Mouse (Mus musculus) olfactory bulb, adult 2 months (tissue): ENCODE data around the gene Fam81a.

Source experiments
- CTCF ChIP-seq: fragments of 200-500 bp; IDR thresholded peaks from 2 replicates; pipeline ENCODE4 v1.5.1; 2012; ENCODE audit warnings: low read depth, mild to moderate bottlenecking, low read length, moderate library complexity; ENCODE audit not compliant: insufficient read depth
- POLR2A ChIP-seq: fragments of 200-500 bp; IDR thresholded peaks from 2 replicates; pipeline ENCODE4 v1.6.1; 2012; ENCODE audit warnings: mild to moderate bottlenecking, low read depth, low read length, moderate library complexity; ENCODE audit not compliant: insufficient read depth

DNA sequence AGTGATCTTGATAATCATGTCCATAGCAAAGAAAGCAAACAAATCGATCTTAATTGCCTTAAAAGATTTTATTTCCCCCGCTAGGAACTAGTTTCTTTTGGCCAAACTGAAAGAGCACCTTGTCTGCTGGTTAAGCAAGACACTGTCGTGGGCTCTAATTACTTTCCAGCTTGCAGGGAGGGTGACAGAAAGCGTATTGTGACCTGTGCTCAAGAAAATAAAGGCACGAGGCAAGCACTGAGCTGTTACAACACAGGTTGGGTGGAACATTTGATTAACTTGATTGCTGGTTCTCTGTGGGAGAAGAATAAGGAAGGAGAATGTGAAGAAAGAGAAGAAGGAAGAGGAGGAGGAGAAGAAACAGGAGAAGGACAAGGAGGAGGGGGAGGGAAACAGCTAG is 94.1 kb downstream of the Fam81a start:
- TF ChIP-seq CTCF (no peak), POLR2A (no peak)
